In the genomic region with DNA sequence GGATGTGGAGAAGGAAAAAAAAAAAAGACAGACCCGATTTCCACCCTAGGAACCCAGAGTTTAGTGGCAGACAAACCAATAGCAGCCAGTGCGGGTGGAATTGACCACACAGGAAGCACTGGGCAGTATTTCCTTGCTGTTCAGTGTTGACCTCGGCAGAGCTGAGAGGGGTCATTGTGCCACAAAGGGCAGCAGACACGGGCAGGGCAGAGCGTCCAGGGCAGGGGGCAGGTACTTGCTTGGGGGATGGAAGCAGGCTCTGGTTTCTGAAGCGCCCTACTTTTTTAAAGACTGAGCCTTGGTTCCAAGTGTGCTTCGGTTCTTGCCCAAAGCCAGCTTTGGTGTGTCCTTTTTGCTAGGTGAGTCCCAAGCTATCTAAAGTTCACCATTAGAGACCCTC, we compare ENCODE assay signal across 19 mouse cellular contexts. TPM values are rescaled to one million over a fixed set of nuclear protein-coding genes. Genes with fewer than 3 reads are reported as not detected.
DNase-seq lines count a peak whose midpoint lies in the region; ATAC-seq lines count a peak whose summit lies in the region.
"Had no signal": no experiment of that assay in that cellular context is flagged by ENCODE, and none has a peak within 500 bp of the region (broad histone marks: within the 10 kb centered on the region; RNA-seq: fewer than 3 reads in every experiment).

No protein-coding gene starts in this region.

- DNase-seq in embryonic facial prominence, embryonic 10.5 days (ENCODE audit: low spot score) = no peak
- no peak for DNase-seq in heart, postnatal 36 days
- DNase-seq in 3134 (ENCODE audit: extremely low read depth, insufficient read length, low spot score) = peak; percentile 49
- DNase-seq in thymus, postnatal 10 days (ENCODE audit: low spot score in 2 of 2) = no peak
- DNase-seq: cerebellum, adult 11 months; cerebellum, postnatal 36 days; kidney, postnatal 14 days; spleen, adult 18-20 months had no signal

- H3K9me3 ChIP-seq in embryonic facial prominence, embryonic 13.5 days = no peaks in the 10 kb centered on the region
- no peaks in the 10 kb centered on the region for H3K9me3 ChIP-seq in embryonic facial prominence, embryonic 10.5 days
- H3K9me3 ChIP-seq in heart, embryonic 16.5 days (replicated peaks; ENCODE audit: control insufficient read depth, low read length) = no peaks in the 10 kb centered on the region
- H3K9me3 ChIP-seq in limb, embryonic 15.5 days = no peaks in the 10 kb centered on the region
- no peaks in the 10 kb centered on the region for H3K9me3 ChIP-seq in midbrain, embryonic 16.5 days (replicated peaks; ENCODE audit: control insufficient read depth, low read length, poor library complexity, severe bottlenecking)
- H3K9me3 ChIP-seq: forebrain, embryonic 15.5 days; hindbrain, embryonic 12.5 days; intestine, embryonic 15.5 days had no signal

- H3K27me3 ChIP-seq in embryonic facial prominence, embryonic 13.5 days = no peaks in the 10 kb centered on the region
- H3K27me3 ChIP-seq in embryonic facial prominence, embryonic 10.5 days (replicated peaks; ENCODE audit: low read depth, poor library complexity, severe bottlenecking) = peaks cover 39% of the 10 kb centered on the region
- no peaks in the 10 kb centered on the region for H3K27me3 ChIP-seq in heart, embryonic 16.5 days (ENCODE audit: control insufficient read depth, insufficient read depth, low read length)
- H3K27me3 ChIP-seq in limb, embryonic 15.5 days = no peaks in the 10 kb centered on the region
- H3K27me3 ChIP-seq in midbrain, embryonic 16.5 days (ENCODE audit: control insufficient read depth, insufficient read depth, low read depth, low read length) = no peaks in the 10 kb centered on the region
- H3K27me3 ChIP-seq: forebrain, embryonic 15.5 days; intestine, embryonic 15.5 days; Patski had no signal

- H3K4me1 ChIP-seq in embryonic facial prominence, embryonic 13.5 days = peaks cover 59% of the 10 kb centered on the region
- peaks cover 61% of the 10 kb centered on the region for H3K4me1 ChIP-seq in embryonic facial prominence, embryonic 10.5 days
- H3K4me1 ChIP-seq in heart, embryonic 16.5 days (ENCODE audit: control insufficient read depth, insufficient read depth, low read length) = peaks cover 48% of the 10 kb centered on the region
- H3K4me1 ChIP-seq in limb, embryonic 15.5 days = peaks cover 60% of the 10 kb centered on the region
- H3K4me1 ChIP-seq in midbrain, embryonic 16.5 days (ENCODE audit: control insufficient read depth, insufficient read depth, low read length) = peaks cover 19% of the 10 kb centered on the region

- peak overlapping the region; percentile 73; the same call in 1 of the 2 replicates for H3K27ac ChIP-seq in embryonic facial prominence, embryonic 13.5 days
- no peak overlapping the region for H3K27ac ChIP-seq in embryonic facial prominence, embryonic 10.5 days (replicated peaks)
- H3K27ac ChIP-seq in heart, embryonic 16.5 days (ENCODE audit: low read length) = peak overlapping the region; percentile 54
- peak overlapping the region; percentile 74 for H3K27ac ChIP-seq in limb, embryonic 15.5 days
- no peak overlapping the region for H3K27ac ChIP-seq in midbrain, embryonic 16.5 days (ENCODE audit: low read length)
- H3K27ac ChIP-seq: forebrain, embryonic 15.5 days; hindbrain, embryonic 12.5 days; intestine, embryonic 15.5 days; liver, embryonic 14.5 days had no signal

- no peak for ATAC-seq in embryonic facial prominence, embryonic 13.5 days (ENCODE audit: insufficient number of reproducible peaks, insufficient read depth, low FRiP score, low TSS enrichment, low read depth)
- ATAC-seq in heart, embryonic 16.5 days (replicated peaks; ENCODE audit: extremely low read depth, insufficient read depth, low FRiP score) = no peak
- ATAC-seq in limb, embryonic 15.5 days (ENCODE audit: insufficient number of reproducible peaks, low FRiP score, low TSS enrichment, low read depth) = no peak
- ATAC-seq in midbrain, embryonic 16.5 days = no peak
- ATAC-seq: forebrain, embryonic 15.5 days had no signal

- no peak overlapping the region; the same call in 1 of the 2 replicates for H3K4me2 ChIP-seq in embryonic facial prominence, embryonic 13.5 days
- H3K4me2 ChIP-seq in heart, embryonic 16.5 days (ENCODE audit: low read depth, low read length) = no peak overlapping the region
- H3K4me2 ChIP-seq in limb, embryonic 15.5 days = no peak overlapping the region
- H3K4me2 ChIP-seq in midbrain, embryonic 16.5 days (ENCODE audit: low read length) = no peak overlapping the region
- H3K4me2 ChIP-seq: forebrain, embryonic 15.5 days; hindbrain, embryonic 12.5 days; intestine, embryonic 15.5 days; midbrain, embryonic 11.5 days had no signal

- H3K4me3 ChIP-seq in embryonic facial prominence, embryonic 13.5 days = no peak overlapping the region
- H3K4me3 ChIP-seq in embryonic facial prominence, embryonic 10.5 days = no peak overlapping the region
- H3K4me3 ChIP-seq in heart, embryonic 16.5 days (ENCODE audit: low read length) = no peak overlapping the region
- H3K4me3 ChIP-seq in limb, embryonic 15.5 days = no peak overlapping the region
- H3K4me3 ChIP-seq in midbrain, embryonic 16.5 days (ENCODE audit: low read depth, low read length) = no peak overlapping the region
- H3K4me3 ChIP-seq: forebrain, embryonic 15.5 days; hindbrain, embryonic 12.5 days; intestine, embryonic 15.5 days had no signal

- intact Hi-C loops in heart, postnatal 36 days (cut with DNase I) = no loop called here

- no peak overlapping the region for H3K9ac ChIP-seq in embryonic facial prominence, embryonic 13.5 days
- 0 out of 2 replicates have a peak overlapping the region, but pooled peaks have one; percentile 34 for H3K9ac ChIP-seq in heart, embryonic 16.5 days (ENCODE audit: low read length)
- H3K9ac ChIP-seq in limb, embryonic 15.5 days = no peak overlapping the region
- H3K9ac ChIP-seq in midbrain, embryonic 16.5 days (ENCODE audit: low read depth, low read length) = no peak overlapping the region
- H3K9ac ChIP-seq: forebrain, embryonic 15.5 days; hindbrain, embryonic 12.5 days; intestine, embryonic 15.5 days; liver, embryonic 14.5 days had no signal

- WGBS in embryonic facial prominence, embryonic 13.5 days = 52% methylated on average over 7 of the region's 7 CpGs
- WGBS in embryonic facial prominence, embryonic 10.5 days = 66% methylated on average over 7 of the region's 7 CpGs
- 78% methylated on average over 7 of the region's 7 CpGs for WGBS in heart, embryonic 16.5 days
- 70% methylated on average over 7 of the region's 7 CpGs for WGBS in limb, embryonic 15.5 days
- 80% methylated on average over 7 of the region's 7 CpGs for WGBS in midbrain, embryonic 16.5 days

- H3K36me3 ChIP-seq in embryonic facial prominence, embryonic 13.5 days = peaks cover 15% of the 10 kb centered on the region
- peaks cover 19% of the 10 kb centered on the region for H3K36me3 ChIP-seq in embryonic facial prominence, embryonic 10.5 days (replicated peaks)
- peaks cover 16% of the 10 kb centered on the region for H3K36me3 ChIP-seq in heart, embryonic 16.5 days (ENCODE audit: control insufficient read depth, insufficient read depth)
- peaks cover 25% of the 10 kb centered on the region for H3K36me3 ChIP-seq in limb, embryonic 15.5 days
- 0 out of 2 replicates have a peak, but pooled peaks cover 2% of the 10 kb centered on the region for H3K36me3 ChIP-seq in midbrain, embryonic 16.5 days (ENCODE audit: control insufficient read depth, insufficient read depth, low read length)
- H3K36me3 ChIP-seq: forebrain, embryonic 15.5 days had no signal

RNA-seq across cellular contexts. Expression of gene Phlda3, which starts 4.3 kb away (rescaled TPM):
- polyA plus RNA-seq in embryonic facial prominence, embryonic 13.5 days (2015; fragmentation: Nextera tagmentation; extraction: Ambion mirVana) = 78.0 and 85.6 TPM in 2 replicates
- polyA plus RNA-seq in embryonic facial prominence, embryonic 10.5 days (2016; fragmentation: Nextera tagmentation; extraction: Ambion mirVana) = 29.0 and 32.2 TPM in 2 replicates
- 77.1 and 80.4 TPM in 2 replicates for polyA plus RNA-seq in heart, embryonic 16.5 days (2015; fragmentation: Nextera tagmentation; extraction: Ambion mirVana)
- 10 to 100 TPM in 1 of 2 experiments, 1 to 10 TPM in 1; 9.7 to 13.3 TPM for total RNA-seq in heart, postnatal 36 days (2021)
- polyA plus RNA-seq in limb, embryonic 15.5 days (2015; fragmentation: Nextera tagmentation; extraction: Ambion mirVana) = 96.2 and 105 TPM in 2 replicates
- 26.6 and 33.0 TPM in 2 replicates for polyA plus RNA-seq in midbrain, embryonic 16.5 days (2015; fragmentation: Nextera tagmentation; extraction: Ambion mirVana)

RNA-seq across cellular contexts. Expression of gene Tnni1, which starts 9.0 kb away (rescaled TPM):
- 28.9 and 33.8 TPM in 2 replicates for polyA plus RNA-seq in embryonic facial prominence, embryonic 13.5 days (2015; fragmentation: Nextera tagmentation; extraction: Ambion mirVana)
- 5.5 and 7.9 TPM in 2 replicates for polyA plus RNA-seq in embryonic facial prominence, embryonic 10.5 days (2016; fragmentation: Nextera tagmentation; extraction: Ambion mirVana)
- polyA plus RNA-seq in heart, embryonic 16.5 days (2015; fragmentation: Nextera tagmentation; extraction: Ambion mirVana) = 4,265 and 4,826 TPM in 2 replicates
- total RNA-seq in heart, postnatal 36 days (2021) = 1 to 10 TPM; 1.0 to 1.4 TPM
- polyA plus RNA-seq in limb, embryonic 15.5 days (2015; fragmentation: Nextera tagmentation; extraction: Ambion mirVana) = 231 and 577 TPM in 2 replicates
- polyA plus RNA-seq in midbrain, embryonic 16.5 days (2015; fragmentation: Nextera tagmentation; extraction: Ambion mirVana) = 0.35 and 1.1 TPM in 2 replicates
- total RNA-seq: neutrophil, adult 5-6 weeks had no signal

RNA-seq across cellular contexts. Expression of gene Lad1, which starts 48.2 kb away (rescaled TPM):
- 13.2 and 13.6 TPM in 2 replicates for polyA plus RNA-seq in embryonic facial prominence, embryonic 13.5 days (2015; fragmentation: Nextera tagmentation; extraction: Ambion mirVana)
- polyA plus RNA-seq in embryonic facial prominence, embryonic 10.5 days (2016; fragmentation: Nextera tagmentation; extraction: Ambion mirVana) = 7.5 TPM in 2 replicates
- polyA plus RNA-seq in heart, embryonic 16.5 days (2015; fragmentation: Nextera tagmentation; extraction: Ambion mirVana) = 5.9 TPM in 2 replicates
- 1 to 10 TPM; 5.6 to 8.2 TPM for total RNA-seq in heart, postnatal 36 days (2021)
- 63.8 and 67.8 TPM in 2 replicates for polyA plus RNA-seq in limb, embryonic 15.5 days (2015; fragmentation: Nextera tagmentation; extraction: Ambion mirVana)
- polyA plus RNA-seq in midbrain, embryonic 16.5 days (2015; fragmentation: Nextera tagmentation; extraction: Ambion mirVana) = 0.95 and 1.3 TPM in 2 replicates

RNA-seq across cellular contexts. Expression of gene Csrp1, which starts 50.4 kb away (rescaled TPM):
- 77.0 and 79.3 TPM in 2 replicates for polyA plus RNA-seq in embryonic facial prominence, embryonic 13.5 days (2015; fragmentation: Nextera tagmentation; extraction: Ambion mirVana)
- polyA plus RNA-seq in embryonic facial prominence, embryonic 10.5 days (2016; fragmentation: Nextera tagmentation; extraction: Ambion mirVana) = 47.4 and 51.9 TPM in 2 replicates
- 160 and 174 TPM in 2 replicates for polyA plus RNA-seq in heart, embryonic 16.5 days (2015; fragmentation: Nextera tagmentation; extraction: Ambion mirVana)
- total RNA-seq in heart, postnatal 36 days (2021) = 10 to 100 TPM; 46.5 to 52.8 TPM
- polyA plus RNA-seq in limb, embryonic 15.5 days (2015; fragmentation: Nextera tagmentation; extraction: Ambion mirVana) = 89.7 and 104 TPM in 2 replicates
- 11.4 and 13.1 TPM in 2 replicates for polyA plus RNA-seq in midbrain, embryonic 16.5 days (2015; fragmentation: Nextera tagmentation; extraction: Ambion mirVana)

Comparison
In these comparisons a context has a peak if more than half of its experiments do, and no peak if none do; other contexts are left out.
1. H3K27ac ChIP-seq: peak in embryonic facial prominence, embryonic 13.5 days (single experiment), heart, embryonic 16.5 days (single experiment) and limb, embryonic 15.5 days (single experiment); none in embryonic facial prominence, embryonic 10.5 days (single experiment) and midbrain, embryonic 16.5 days (single experiment).